Mouse (Mus musculus) erythroblast, adult 5-6 weeks (primary cell): ENCODE results near the gene Vmn2r84. TPM values are rescaled to one million over a fixed set of nuclear protein-coding genes. Genes with fewer than 3 reads are reported as not detected.
"Not testable (repeated sequence)": the region's sequence is repeated elsewhere in the genome, so short reads cannot be mapped to it uniquely, and the experiment has no call there.

ENCODE experiments used
- ATAC-seq: replicated peaks from 2 replicates; pipeline ENCODE4 v1.8.0; 2016; ENCODE audit warnings: moderate number of reproducible peaks, mild to moderate bottlenecking, moderate TSS enrichment, inconsistent platforms; ENCODE audit not compliant: poor library complexity, low FRiP score, severe bottlenecking
- total RNA-seq, 2 experiments: library from RNA; stranded (forward) in 1 of 2; stranded (reverse) in 1 of 2; fragments of 150-400 nt in 1 of 2; fragments of 200-764, 138-1000 nt in 1 of 2; gene quantifications; 2 replicates each; pipeline versions ENCODE4 v1.2.3 to v1.2.4; 2015 to 2017; ENCODE audit warnings: low replicate concordance in 2 of 2

Vmn2r84 gene
- total RNA-seq (2015; ENCODE audit: low replicate concordance) = not detected in 2 replicates
- total RNA-seq (2017; ENCODE audit: low replicate concordance) = 0.17 TPM in 1 of 2 replicates, not detected in the other

DNA sequence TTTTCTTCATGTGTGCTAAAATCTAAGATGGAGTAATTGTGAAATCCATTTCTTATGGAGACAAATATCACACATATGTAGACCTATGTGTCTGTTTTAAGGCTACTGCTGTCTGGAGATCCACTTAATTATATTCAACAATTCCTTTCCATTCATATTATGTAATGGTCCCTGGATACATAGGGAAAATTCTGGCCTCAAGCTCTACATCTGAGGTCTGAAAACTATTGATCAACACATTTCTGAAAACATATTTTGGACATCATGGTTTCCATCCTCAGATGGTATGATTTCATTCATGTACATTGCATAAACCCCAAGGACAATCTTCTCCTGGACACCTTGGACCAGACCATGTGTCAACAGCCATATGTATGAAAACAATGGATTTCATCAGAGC, at the start of gene Vmn2r84:
TSS of gene Vmn2r84 (minus strand) at position 101 of the 400 bp plus-strand sequence.
- no peak for ATAC-seq

DNA sequence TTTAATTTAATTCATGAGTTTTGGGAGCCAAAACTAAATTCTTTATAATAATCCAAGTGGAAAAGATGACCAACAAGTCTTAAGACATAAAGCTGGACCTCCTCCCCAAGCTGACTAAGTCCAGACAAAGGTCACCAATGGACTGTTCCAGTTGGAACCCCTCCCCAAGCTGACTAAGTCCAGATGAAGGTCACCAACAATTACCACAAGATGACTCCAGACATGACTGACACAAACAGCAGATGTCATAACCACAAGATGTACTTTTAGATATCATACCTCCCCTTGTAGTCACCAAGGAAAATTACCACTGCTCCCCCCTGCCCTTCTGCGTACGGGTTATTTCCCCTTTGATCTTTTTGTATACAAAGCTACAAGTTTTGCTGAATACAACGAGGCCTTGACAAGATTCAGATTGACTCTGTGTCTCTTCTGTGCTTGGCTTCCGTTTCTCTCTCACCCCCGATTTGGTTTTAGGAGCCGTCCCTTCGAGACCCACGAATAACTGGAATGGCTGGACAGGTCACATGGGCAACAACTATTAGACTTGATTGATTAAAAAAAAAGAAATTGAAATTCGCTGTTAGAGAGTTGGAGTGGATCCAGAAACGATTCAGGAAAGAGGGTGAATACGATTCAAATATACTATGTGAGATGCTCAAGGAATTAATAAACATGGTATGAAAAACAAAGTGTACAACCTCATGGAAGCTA, 40.2 kb upstream of the Vmn2r84 start:
- ATAC-seq = not testable (repeated sequence)

DNA sequence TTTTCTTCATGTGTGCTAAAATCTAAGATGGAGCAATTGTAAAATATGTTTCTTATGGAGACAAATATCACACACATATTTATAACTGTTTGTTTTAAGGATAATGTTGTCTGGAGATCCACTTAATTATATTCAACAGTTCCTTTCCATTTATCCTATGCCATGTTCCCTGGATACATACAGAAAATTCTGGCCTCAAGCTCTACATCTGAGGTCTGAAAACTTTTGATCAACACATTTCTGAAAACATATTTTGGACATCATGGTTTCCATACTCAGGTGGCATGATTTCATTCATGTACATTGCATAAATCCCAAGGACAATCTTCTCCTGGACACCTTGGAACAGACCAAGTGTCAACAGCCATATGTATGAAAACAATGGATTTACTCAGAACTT, 35.5 kb upstream of the Vmn2r84 start, which contains the start of gene Vmn2r85:
TSS of gene Vmn2r85 (minus strand) at position 101 of the 400 bp plus-strand sequence.
- ATAC-seq = not testable (repeated sequence)

- not testable (repeated sequence) for ATAC-seq
These were observed 28.2 kb upstream of the Vmn2r84 start for GRCm38 (mm10) chr10:130422368-130422767.

DNA sequence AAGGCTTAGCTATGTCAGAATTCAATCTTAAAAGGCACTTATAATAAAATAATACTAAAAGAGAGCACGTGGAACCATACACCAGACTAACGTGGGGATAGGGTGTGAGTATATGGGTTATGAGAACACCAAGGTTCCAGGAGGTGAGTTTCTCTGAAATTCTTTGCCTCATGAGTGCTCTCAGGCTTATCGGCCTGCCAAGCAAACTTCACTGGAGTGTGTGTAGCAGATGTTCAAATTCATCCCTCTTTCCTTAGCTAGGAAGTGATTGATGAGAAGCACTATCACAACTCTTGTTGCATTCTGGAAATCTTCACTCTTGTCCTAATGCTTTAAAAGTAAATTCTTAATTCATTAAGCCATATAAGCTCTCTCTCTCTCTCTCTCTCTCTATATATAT, 26.3 kb upstream of the Vmn2r84 start:
- ATAC-seq = no peak

DNA sequence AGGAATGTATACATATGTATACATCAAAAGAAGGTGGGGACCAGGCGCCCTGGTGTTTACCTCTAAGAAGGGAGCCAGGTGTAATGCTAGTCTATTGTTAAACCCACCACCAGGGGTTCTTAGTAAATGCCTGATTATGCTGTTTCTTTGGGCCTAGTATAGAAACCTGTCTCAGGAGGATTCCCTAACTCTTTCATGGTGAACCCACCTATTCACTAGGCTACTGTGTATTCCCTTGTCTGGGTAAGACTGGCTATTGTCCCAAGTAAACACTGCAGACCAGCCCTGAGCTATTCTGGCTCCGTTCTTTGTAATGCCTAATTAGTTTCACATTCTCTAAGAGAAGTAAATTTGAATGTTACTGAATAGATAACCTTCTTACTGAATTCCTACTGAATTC, 25.8 kb upstream of the Vmn2r84 start:
- ATAC-seq = not testable (repeated sequence)

DNA sequence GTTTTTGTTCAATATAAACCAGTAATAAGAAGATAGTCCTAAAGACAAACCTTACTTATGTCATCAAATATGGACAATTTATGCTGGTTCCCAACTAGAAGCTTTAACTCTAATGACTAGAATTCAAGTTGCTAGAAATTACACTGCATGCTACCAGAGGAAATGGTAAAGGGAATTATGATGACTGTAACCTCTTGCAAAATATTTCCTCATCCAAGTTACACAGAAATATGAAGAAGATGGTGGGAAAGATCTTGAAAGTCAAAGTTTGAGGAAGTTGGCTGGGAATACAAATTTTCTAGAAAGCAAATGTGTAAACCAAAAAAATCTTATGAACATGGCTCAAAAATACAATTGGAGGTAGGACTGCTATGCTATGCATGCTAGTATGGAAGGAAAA, 22.2 kb upstream of the Vmn2r84 start:
- not testable (repeated sequence) for ATAC-seq

DNA sequence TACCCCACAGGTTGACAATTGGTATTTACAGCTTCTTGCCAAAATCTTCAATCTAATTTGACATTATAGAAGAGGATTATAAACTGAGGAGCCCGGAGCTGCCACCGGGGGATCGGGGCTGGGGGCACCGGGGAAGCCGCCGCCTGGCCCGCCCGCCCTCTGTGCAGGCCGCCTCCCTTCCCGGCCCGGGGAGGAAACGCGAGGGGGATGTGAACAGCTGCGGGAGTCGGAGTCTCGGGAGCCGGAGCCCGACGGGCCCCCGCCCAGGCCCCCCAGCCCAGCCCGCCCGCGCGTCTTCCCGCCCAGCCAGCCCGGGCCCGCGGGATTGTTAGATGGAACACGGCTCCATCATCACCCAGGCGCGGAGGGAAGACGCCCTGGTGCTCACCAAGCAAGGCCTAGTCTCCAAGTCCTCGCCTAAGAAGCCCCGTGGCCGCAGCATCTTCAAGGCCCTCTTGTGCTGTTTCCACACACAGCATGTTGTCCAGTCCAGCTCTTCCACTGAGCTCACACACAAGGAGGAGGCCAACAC, 18.1 kb upstream of the Vmn2r84 start:
- not testable (repeated sequence) for ATAC-seq

DNA sequence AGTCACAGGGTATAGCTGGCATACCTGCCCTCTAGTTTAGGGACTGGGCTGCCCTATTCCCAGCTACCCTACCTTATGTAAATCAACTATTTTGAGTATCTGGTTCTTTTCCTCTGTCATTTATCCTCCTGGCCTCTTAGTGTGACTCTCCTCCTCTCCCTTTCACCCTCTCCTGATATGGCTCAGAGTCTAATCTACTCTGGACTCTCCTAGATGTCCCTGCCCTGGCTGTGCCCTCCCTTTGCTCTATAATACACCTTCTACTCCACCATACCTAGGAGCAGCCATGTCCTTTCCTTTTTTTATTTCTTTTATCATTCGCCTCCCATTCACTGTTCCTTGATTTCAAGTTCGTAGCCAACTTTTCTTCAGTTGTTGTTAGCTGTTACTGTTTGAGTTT, 19.0 kb downstream of the Vmn2r84 start:
- ATAC-seq = peak; percentile 60

DNA sequence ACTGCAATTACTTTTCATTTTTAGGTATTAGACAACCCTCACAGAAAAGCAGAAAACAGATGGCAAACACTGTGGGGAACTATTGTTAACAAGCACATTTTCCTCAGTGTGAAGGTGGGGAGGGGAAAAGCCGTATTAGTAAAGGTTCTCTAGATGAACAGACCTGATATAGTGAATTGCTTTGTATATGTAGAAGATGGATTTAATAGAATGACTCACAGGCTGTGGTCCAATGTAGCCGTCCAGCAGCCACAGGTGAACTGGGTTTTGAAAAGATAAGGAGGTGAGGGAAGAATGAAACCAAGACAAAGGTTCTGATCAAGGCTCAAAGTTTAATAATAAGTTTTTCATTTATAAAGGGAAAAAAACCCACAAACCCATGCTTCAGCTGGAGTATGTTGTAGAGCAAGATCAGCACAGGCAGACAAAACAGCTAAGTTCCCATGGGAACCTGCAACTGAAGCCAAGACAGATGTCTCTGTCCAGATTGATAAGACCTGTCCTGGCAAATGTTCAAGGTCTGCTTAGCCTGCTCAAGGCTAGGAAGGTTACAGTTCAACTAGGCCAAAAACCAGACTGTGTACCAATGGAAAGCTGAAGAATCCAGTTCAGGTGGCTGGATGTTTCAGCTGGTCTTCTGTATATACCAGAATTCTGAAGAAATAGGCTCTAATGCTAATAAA, 21.5 kb downstream of the Vmn2r84 start:
- ATAC-seq = peak; percentile 81

DNA sequence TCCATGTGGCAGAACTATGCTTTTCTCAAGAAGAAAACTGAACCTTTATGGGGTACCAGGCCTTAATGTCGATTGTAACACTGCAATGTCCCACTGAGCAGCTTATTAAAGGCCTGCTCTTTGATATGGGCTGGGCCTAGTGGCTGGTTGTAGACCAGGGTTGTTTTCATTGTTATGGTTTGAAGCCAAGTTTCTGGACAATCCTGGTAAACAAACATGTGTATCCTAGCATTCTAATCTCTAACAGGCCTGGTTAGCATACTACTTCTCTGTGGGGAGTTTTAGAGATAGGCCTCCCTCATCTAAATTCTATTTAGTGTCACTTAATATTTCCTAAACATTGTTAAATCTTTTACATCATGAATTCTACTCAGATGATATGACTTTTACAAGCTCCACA, 22.5 kb downstream of the Vmn2r84 start:
- no peak for ATAC-seq

DNA sequence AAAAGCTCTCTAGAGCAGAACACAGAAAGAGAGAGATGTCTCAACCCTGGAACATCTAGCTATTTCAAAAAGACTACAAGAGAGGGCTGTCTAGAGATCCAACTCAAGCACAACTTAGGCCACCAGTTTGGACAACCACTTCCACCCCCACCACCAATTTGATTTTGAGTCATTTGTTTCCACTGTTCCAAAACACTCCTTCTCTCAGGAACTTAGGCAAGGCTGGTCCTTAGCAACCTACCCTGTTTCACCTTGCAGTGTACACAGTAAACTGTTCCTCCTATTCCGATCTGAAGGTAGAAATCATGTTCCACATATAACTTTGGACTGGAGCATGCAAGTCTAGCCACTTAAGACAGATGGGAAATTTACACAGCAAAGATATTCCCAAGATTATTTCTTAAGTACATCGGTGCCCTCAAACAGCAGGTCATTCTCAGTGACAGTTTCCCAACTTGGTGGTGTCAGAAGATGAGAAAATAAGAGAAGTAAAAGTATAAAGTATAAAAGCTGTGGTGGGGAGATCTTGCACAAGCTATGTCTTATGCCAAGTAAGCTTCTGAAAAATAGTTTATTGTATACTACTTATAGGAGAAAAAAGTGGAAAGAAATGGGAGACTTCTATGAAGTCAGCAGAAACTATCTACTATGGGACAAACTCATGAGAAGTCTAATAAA, 24.0 kb downstream of the Vmn2r84 start:
- no peak for ATAC-seq

GRCm38 (mm10) chr10:130368384-130368783, 25.7 kb downstream of the Vmn2r84 start:
- no peak for ATAC-seq

DNA sequence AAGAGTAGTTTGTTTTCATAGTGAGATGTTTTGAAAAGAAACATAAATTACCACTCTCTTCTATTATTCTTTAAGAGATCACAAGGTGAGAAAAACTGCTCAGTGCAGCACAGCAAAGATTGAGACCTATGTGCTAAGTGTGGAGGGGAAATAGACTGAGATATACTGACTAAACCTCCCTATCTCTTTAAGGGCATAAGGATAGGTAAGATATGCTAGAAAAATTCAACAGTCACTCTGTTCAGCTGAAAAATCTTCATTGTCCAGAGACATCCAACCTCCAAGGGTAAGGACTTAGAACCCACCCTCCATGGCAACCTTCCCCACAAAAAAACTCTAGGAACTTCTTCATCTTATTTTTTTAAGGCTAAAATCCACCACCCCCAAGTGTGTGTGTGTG, 29.4 kb downstream of the Vmn2r84 start:
- ATAC-seq = no peak

GRCm38 (mm10) chr10:130363438-130364164, 30.5 kb downstream of the Vmn2r84 start:
- peak; percentile 88 for ATAC-seq

DNA sequence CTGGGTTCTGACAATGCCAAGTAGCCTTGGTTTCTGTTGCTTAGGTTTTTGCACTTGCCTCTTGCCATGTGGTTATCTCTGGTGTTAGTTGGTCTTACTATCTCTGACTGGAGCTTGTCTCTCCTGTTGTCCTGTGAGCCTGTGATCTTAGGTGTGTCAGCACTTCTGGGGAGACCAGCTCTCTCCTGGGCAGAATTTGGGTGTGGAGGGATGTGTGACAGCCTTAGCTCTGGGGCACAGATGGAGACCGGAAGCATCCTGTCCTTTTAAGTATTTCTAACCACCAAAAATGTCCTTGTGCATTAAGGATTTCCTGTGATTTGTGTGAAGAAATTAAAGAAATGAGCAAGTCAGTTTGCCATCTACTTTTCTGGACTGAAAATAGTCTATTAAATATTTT, 50.1 kb downstream of the Vmn2r84 start:
- ATAC-seq = no peak; the same call in 1 of the 2 replicates

- not testable (repeated sequence) for ATAC-seq
These were observed 54.1 kb downstream of the Vmn2r84 start for GRCm38 (mm10) chr10:130340050-130340449.

DNA sequence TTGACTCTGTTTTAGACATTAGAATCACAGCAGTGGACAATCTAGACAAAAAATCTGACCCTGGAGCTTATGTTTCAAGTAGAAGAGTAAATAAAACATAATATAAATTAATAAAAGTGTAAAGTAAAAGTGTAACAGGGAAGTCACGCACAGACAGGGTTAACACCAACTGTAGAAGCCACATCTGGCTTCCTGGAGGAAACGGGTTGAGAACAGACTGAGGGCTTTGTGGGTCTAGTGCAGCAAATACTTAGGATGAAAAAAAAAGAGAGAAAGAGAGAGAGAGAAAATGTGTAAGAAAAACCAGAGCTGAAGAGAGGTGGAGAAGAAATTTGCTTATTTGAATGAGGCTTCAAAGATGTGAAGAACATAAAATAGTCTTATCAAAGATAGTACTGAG, 56.6 kb downstream of the Vmn2r84 start:
- ATAC-seq = no peak

GRCm38 (mm10) chr10:130336385-130336784, 57.7 kb downstream of the Vmn2r84 start:
- ATAC-seq = no peak

DNA sequence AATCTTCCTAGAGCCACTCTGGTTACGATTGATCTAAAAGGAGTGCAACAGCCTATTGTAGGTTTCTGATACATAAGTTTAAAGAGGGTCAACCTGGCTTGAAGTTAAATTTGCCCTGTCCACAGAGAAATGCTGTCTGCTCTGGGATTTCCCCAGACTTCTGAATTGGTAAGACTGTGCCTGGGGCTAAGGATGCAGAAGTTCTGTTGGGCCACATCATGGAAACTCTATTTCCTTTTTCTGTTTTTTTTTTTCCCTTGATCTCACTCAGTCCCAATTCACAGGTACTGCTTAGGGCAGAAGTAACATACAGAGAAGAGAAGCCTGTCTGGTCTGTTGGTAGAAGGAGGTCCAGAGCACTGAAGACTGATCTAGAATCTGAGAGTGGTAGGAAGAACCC, 63.4 kb downstream of the Vmn2r84 start:
- no peak for ATAC-seq
